Mouse (Mus musculus) lung, embryonic 15.5 days (tissue): ENCODE measurements around the gene Olfr502. TPM values are rescaled to one million over a fixed set of nuclear protein-coding genes. Genes with fewer than 3 reads are reported as not detected.
"Not testable (repeated sequence)": the region's sequence is repeated elsewhere in the genome, so short reads cannot be mapped to it uniquely, and the experiment has no call there.

Experiments used
- ATAC-seq: fragments of 200-750 bp; cut with Nextera tagmentation; 2 replicates; pipeline ENCODE4 v1.8.0; 2017; ENCODE audit warnings: moderate number of reproducible peaks, borderline replicate concordance; ENCODE audit not compliant: low FRiP score, low TSS enrichment; ENCODE audit errors: extremely low read depth
- H3K27ac ChIP-seq: fragments of 300-500 bp; sonication (generic); 2 replicates; pipeline ENCODE4 v1.5.1; 2015; ENCODE audit warnings: moderate library complexity, mild to moderate bottlenecking, inconsistent platforms
- H3K27me3 ChIP-seq: fragments of 300-500 bp; sonication (generic); 2 replicates; pipeline ENCODE4 v1.6.1; 2015; ENCODE audit warnings: inconsistent platforms
- H3K36me3 ChIP-seq: fragments of 300-500 bp; sonication (generic); 2 replicates; pipeline ENCODE4 v1.6.1; 2015; ENCODE audit warnings: inconsistent platforms
- H3K4me1 ChIP-seq: fragments of 300-500 bp; sonication (generic); 2 replicates; pipeline ENCODE4 v1.6.1; 2015; ENCODE audit warnings: inconsistent platforms
- H3K4me2 ChIP-seq: fragments of 300-500 bp; sonication (generic); 2 replicates; pipeline ENCODE4 v1.6.1; 2015; ENCODE audit warnings: inconsistent platforms, mild to moderate bottlenecking, moderate library complexity
- H3K4me3 ChIP-seq: fragments of 300-500 bp; sonication (generic); 2 replicates; pipeline ENCODE4 v1.5.1; 2015; ENCODE audit warnings: mild to moderate bottlenecking, inconsistent platforms
- H3K9ac ChIP-seq: fragments of 300-500 bp; sonication (generic); 2 replicates; pipeline ENCODE4 v1.6.1; 2015; ENCODE audit warnings: inconsistent platforms
- H3K9me3 ChIP-seq: fragments of 300-500 bp; sonication (generic); 2 replicates; pipeline ENCODE4 v1.6.1; 2016; ENCODE audit warnings: inconsistent platforms
- WGBS: fragments of 180-500 bp; shearing (Covaris S2); methylation state at CpG from one replicate; pipeline ENCODE4 v1.1.7; 2015; 5-methylcytosine and 5-hydroxymethylcytosine counted together
- polyA plus RNA-seq: library from polyadenylated mRNA; unstranded; fragments of >200 nt; fragmentation: Nextera tagmentation; extraction: Ambion mirVana; gene quantifications from 2 replicates; pipeline ENCODE4 v1.2.1, GENCODE M21; 2015

Olfr502 gene
- not detected in 2 replicates for polyA plus RNA-seq

DNA sequence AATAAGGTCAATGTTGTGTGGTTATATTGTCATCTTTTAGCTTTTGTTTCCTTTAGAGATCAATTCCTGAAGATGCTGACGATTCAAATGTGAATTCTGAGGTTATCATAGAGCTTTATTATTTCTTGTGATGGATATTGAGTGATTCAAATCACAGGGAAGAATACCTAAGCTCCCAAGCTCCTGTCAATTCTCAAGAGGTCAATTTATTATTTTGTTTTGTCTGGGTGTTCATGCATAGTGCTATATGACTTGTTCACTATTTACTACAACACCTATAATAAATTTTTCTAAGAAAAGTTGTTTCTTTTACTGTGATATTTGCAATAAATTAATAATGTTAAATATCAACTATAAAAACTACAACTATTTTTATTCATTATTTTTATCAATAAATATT, at the start of gene Olfr502:
Gene Olfr502 (minus strand): TSS at position 101 of the 400 bp plus-strand sequence.
- Histone ChIP-seq H3K9me3 (0 out of 2 replicates have a peak, but pooled peaks cover under 1% of the 10 kb centered on the region), H3K27me3 (no peaks in the 10 kb centered on the region), H3K4me1 (no peaks in the 10 kb centered on the region), H3K36me3 (no peaks in the 10 kb centered on the region), H3K4me2 (no peak within 1 kb of the TSS), H3K4me3 (no peak within 1 kb of the TSS), H3K27ac (no peak within 1 kb of the TSS), H3K9ac (no peak within 1 kb of the TSS)
- 58% methylated on average over 1 of the region's 1 CpGs for WGBS
- no peak for ATAC-seq

GRCm38 (mm10) chr7:108565693-108566092, 40.8 kb upstream of the Olfr502 start, which contains the start of gene Olfr504:
Gene Olfr504 (minus strand): TSS chr7:108565793.
- H3K4me2 ChIP-seq = no peak within 1 kb of the TSS
- no peaks in the 10 kb centered on the region for H3K36me3 ChIP-seq
- no peak for ATAC-seq
- no peaks in the 10 kb centered on the region for H3K4me1 ChIP-seq
- WGBS = 93% methylated on average over 1 of the region's 1 CpGs
- H3K27me3 ChIP-seq = no peaks in the 10 kb centered on the region
- H3K4me3 ChIP-seq = no peak within 1 kb of the TSS
- no peak within 1 kb of the TSS for H3K9ac ChIP-seq
- no peaks in the 10 kb centered on the region for H3K9me3 ChIP-seq
- no peak within 1 kb of the TSS for H3K27ac ChIP-seq

DNA sequence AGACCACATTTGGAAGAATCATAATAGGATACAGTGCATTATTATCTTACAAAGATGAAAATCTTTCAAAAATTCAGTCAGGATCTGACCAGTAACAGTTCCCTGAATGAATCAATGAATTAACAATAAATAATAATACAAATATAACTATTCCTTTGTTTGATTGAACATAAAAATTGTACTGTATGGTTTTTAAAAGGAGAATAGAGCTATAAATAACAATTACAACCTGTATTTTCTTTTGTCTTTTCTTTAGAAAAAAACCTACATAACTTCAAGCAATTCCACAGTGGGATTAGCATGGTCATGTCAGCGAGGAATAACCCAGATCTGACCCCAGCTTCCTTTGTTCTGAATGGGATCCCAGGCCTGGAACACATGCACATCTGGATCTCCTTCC, 19.4 kb upstream of the Olfr502 start, which contains the start of gene Olfr503:
Gene Olfr503 (plus strand): TSS at position 301 of the 400 bp plus-strand sequence.
- not testable (repeated sequence) for H3K4me3 ChIP-seq, H3K27ac ChIP-seq, H3K4me1 ChIP-seq, H3K9me3 ChIP-seq, H3K27me3 ChIP-seq, H3K36me3 ChIP-seq, H3K9ac ChIP-seq, H3K4me2 ChIP-seq, ATAC-seq
- WGBS = 40% methylated on average over 1 of the region's 1 CpGs

GRCm38 (mm10) chr7:108542416-108542815, 17.6 kb upstream of the Olfr502 start:
- H3K4me1 ChIP-seq = no peaks in the 10 kb centered on the region
- 75% methylated on average over 13 of the region's 13 CpGs for WGBS
- H3K36me3 ChIP-seq = no peaks in the 10 kb centered on the region
- H3K27ac ChIP-seq = no peak overlapping the region
- no peaks in the 10 kb centered on the region for H3K9me3 ChIP-seq
- no peak overlapping the region for H3K4me3 ChIP-seq
- H3K27me3 ChIP-seq = no peaks in the 10 kb centered on the region
- no peak overlapping the region for H3K9ac ChIP-seq
- H3K4me2 ChIP-seq = no peak overlapping the region
- ATAC-seq = no peak

Other genes with a start within 250 kb of the Olfr502 start
- gene Olfr490, start 236.1 kb downstream of the Olfr502 start, polyA plus RNA-seq = not detected in 2 replicates
- gene Olfr491, start 211.6 kb downstream of the Olfr502 start, polyA plus RNA-seq = not detected in 2 replicates
- not detected in 2 replicates for gene Olfr492, start 201.4 kb downstream of the Olfr502 start, polyA plus RNA-seq
- not detected in 2 replicates for gene Olfr493, start 178.1 kb downstream of the Olfr502 start, polyA plus RNA-seq
- gene Olfr494, start 159.7 kb downstream of the Olfr502 start, polyA plus RNA-seq = not detected in 2 replicates
- gene Olfr495, start 131.9 kb downstream of the Olfr502 start, polyA plus RNA-seq = not detected in 2 replicates
- gene Olfr497, start 104.6 kb downstream of the Olfr502 start, polyA plus RNA-seq = not detected in 2 replicates
- gene Olfr498, start 59.7 kb downstream of the Olfr502 start, polyA plus RNA-seq = not detected in 2 replicates
- gene Olfr503, start 19.5 kb upstream of the Olfr502 start, polyA plus RNA-seq = not detected in 2 replicates
- not detected in 2 replicates for gene Olfr504, start 40.7 kb upstream of the Olfr502 start, polyA plus RNA-seq
- gene Olfr506, start 85.7 kb upstream of the Olfr502 start, polyA plus RNA-seq = not detected in 2 replicates
- gene Olfr507, start 96.7 kb upstream of the Olfr502 start, polyA plus RNA-seq = not detected in 2 replicates
- not detected in 2 replicates for gene Olfr508, start 104.9 kb upstream of the Olfr502 start, polyA plus RNA-seq
- gene Olfr509, start 126.8 kb upstream of the Olfr502 start, polyA plus RNA-seq = not detected in 2 replicates
- not detected in 2 replicates for gene Olfr510, start 141.4 kb upstream of the Olfr502 start, polyA plus RNA-seq
- not detected in 2 replicates for gene Olfr512, start 188.3 kb upstream of the Olfr502 start, polyA plus RNA-seq
- gene Olfr513, start 225.9 kb upstream of the Olfr502 start, polyA plus RNA-seq = not detected in 2 replicates